Mouse (Mus musculus) large intestine, adult 2 months (tissue): ENCODE measurements around the gene Psmd9. TPM values are rescaled to one million over a fixed set of nuclear protein-coding genes. Genes with fewer than 3 reads are reported as not detected.
"Not testable (repeated sequence)": the region's sequence is repeated elsewhere in the genome, so short reads cannot be mapped to it uniquely, and the experiment has no call there.

Experiments used
- DNase-seq: peaks from one replicate; pipeline ENCODE4 v3.0.0-alpha.2; 2012; ENCODE audit warnings: low read depth, low spot score
- WGBS: fragments of 180-500 bp; shearing (Covaris S2); methylation state at CpG from one replicate; pipeline ENCODE4 v1.1.7; 2018; 5-methylcytosine and 5-hydroxymethylcytosine counted together
- polyA plus RNA-seq: library from polyadenylated mRNA; depleted of rRNA; stranded (reverse); fragments of >200 nt; gene quantifications from 2 replicates; pipeline ENCODE4 v1.2.3, GENCODE M21; 2012

Psmd9 gene
- polyA plus RNA-seq, 1 experiment: 22.0 TPM

GRCm38 (mm10) chr5:123182651-123183050 is 13.4 kb downstream of the Psmd9 start, which contains the start of gene Hpd:
TSS of gene Hpd (minus strand) at chr5:123182727.
- peak; percentile 29 for DNase-seq
- WGBS: 54% methylated on average over 10 of the region's 10 CpGs

DNA sequence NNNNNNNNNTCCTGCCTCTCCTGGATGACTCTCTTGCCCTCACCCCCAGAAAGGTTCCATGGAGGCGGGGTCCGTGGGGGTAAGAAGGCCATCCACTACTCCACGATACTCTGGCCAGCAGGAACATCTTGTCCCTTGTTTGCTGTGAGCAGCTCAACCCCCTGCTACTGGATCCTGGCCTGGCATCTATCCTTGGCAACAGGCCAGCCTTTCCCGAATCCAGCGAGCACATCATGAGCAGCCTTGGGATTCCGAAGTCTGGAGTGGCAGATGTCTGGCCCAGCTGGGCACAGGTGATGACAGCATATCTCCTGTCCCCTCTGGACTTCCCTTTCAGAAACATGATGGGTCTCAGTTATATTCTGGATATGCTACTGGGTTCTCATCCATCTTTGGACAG is 16.8 kb downstream of the Psmd9 start:
- no peak for DNase-seq
- WGBS: 38% methylated on average over 6 of the region's 6 CpGs

- no peak for DNase-seq
- 77% methylated on average over 3 of the region's 3 CpGs for whole genome bisulfite sequencing
Observed at GRCm38 (mm10) chr5:123187306-123187705, 18.1 kb downstream of the Psmd9 start.

DNA sequence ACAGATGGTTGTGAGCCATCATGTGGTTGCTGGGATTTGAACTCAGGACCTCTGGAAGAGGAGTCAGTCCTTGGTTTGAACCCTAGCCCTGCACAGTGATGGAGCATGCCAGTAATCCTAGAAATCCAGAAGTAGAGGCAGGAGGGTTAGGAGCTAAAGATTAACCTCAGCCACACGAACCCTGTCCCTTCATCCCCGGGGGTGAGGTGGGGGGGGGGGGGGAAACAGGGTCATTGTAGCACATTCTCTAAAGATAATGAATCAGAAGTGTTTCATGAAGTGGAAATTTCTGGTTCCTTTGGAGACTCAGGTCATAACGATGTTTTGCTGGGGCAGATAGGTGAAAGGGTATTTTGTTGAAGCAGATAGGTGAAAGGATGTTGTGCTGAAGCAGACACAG is 21.7 kb downstream of the Psmd9 start:
- no peak for DNase-seq
- WGBS: 63% methylated on average over 3 of the region's 3 CpGs

GRCm38 (mm10) chr5:123191427-123191826 is 22.2 kb downstream of the Psmd9 start:
- no peak for DNase-seq
- WGBS: 65% methylated on average over 6 of the region's 6 CpGs

GRCm38 (mm10) chr5:123192606-123193150 is 23.5 kb downstream of the Psmd9 start:
- no peak for DNase-seq
- WGBS: 54% methylated on average over 9 of the region's 9 CpGs

- 45% methylated on average over 5 of the region's 5 CpGs for WGBS
- no peak for DNase-seq
Observed at GRCm38 (mm10) chr5:123193436-123193835, 24.2 kb downstream of the Psmd9 start.

- 85% methylated on average over 6 of the region's 6 CpGs for WGBS
- DNase-seq: no peak
Observed at GRCm38 (mm10) chr5:123194856-123195255, 25.6 kb downstream of the Psmd9 start.

GRCm38 (mm10) chr5:123195500-123196000 is 26.3 kb downstream of the Psmd9 start:
- no peak for DNase-seq
- WGBS: 90% methylated on average over 16 of the region's 16 CpGs

- 47% methylated on average over 4 of the region's 4 CpGs for WGBS
- DNase-seq: no peak
Observed at GRCm38 (mm10) chr5:123196746-123197145, 27.5 kb downstream of the Psmd9 start.

GRCm38 (mm10) chr5:123198523-123198922 is 29.3 kb downstream of the Psmd9 start:
- WGBS: 94% methylated on average over 4 of the region's 4 CpGs

DNA sequence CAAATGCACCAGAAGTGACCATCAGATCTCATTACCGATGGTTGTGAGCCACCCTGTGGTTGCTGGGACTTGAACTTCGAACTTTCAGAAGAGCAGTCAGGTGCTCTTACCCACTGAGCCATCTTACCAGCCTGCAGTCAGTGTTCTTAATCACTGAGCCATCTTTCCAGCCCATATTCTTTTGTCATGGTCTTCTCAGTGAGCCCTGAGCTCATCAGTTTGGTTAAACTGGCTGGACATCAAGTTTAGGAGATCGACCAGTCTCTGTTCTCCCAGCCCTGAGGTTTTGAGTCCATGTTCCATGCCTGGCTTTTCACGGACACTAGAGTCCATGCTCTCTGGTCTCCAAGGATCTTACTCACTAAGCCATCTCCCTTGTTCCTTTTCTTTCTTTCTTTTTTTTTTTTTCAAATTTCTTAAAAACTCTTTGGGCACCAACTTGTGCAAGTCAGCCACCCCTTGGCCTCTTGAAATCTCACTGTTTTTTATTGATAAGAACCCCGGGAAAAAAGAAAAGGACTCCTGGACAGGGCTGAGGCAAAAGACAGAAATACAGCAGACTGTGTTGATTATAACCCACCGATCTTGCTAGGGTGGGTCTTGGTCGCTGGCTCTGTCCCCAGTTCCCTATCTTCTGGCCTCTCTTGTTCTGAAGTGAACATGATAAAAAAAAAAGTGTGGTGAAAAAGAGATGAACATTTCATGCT is 31.8 kb downstream of the Psmd9 start:
- DNase-seq: not testable (repeated sequence)
- WGBS: 80% methylated on average over 6 of the region's 7 CpGs

More at GRCm38 (mm10) chr5:123198523-123198922, 29.3 kb downstream of the Psmd9 start:
- DNase-seq: no peak

- no peak for DNase-seq
Observed at GRCm38 (mm10) chr5:123201523-123201892, 32.3 kb downstream of the Psmd9 start.

DNA sequence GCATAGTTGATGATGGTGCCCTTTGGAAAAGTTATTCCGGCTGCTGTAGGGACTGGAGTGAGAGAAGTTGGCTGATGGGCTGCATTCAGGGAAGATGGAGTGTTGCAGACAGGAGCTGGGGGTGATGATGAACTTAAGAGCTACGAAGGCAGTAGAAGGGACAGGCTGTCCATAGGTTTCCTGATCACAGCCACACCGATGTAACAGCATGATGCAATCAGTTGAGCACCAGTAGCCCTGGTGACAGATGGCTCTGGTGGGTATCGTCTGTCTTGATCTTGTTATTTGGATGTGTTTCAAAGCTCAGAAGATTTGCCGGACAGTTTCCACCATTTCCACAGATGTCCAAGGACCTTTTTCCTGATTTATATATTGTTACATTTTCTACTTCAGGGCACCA is 32.8 kb downstream of the Psmd9 start:
- DNase-seq: no peak
- 81% methylated on average over 5 of the region's 5 CpGs for WGBS

More at GRCm38 (mm10) chr5:123201523-123201892, 32.3 kb downstream of the Psmd9 start:
- WGBS: 48% methylated on average over 7 of the region's 7 CpGs

- DNase-seq: not testable (repeated sequence)
- WGBS: 36% methylated on average over 4 of the region's 4 CpGs
Observed at GRCm38 (mm10) chr5:123202771-123203170, 33.6 kb downstream of the Psmd9 start.

DNA sequence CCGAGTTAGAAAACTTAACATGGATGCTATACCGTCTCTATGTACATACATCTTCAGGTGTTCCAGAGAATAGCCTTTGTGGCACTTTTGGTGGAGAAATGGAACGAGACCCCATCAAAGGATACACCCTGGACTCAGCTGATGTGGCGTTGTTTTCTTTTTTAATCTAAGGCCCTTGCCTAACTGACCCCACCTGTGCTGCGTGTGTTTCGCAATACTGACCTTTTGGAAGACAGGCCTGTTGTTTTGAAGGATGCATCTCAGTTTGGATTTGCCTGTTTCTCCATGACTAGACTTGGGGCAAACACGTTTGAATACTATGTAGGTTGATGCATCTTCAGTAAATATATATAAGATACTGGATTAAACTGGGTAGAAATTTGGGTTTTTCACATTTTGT is 34.4 kb downstream of the Psmd9 start:
- DNase-seq: not testable (repeated sequence)
- 74% methylated on average over 7 of the region's 7 CpGs for WGBS

DNA sequence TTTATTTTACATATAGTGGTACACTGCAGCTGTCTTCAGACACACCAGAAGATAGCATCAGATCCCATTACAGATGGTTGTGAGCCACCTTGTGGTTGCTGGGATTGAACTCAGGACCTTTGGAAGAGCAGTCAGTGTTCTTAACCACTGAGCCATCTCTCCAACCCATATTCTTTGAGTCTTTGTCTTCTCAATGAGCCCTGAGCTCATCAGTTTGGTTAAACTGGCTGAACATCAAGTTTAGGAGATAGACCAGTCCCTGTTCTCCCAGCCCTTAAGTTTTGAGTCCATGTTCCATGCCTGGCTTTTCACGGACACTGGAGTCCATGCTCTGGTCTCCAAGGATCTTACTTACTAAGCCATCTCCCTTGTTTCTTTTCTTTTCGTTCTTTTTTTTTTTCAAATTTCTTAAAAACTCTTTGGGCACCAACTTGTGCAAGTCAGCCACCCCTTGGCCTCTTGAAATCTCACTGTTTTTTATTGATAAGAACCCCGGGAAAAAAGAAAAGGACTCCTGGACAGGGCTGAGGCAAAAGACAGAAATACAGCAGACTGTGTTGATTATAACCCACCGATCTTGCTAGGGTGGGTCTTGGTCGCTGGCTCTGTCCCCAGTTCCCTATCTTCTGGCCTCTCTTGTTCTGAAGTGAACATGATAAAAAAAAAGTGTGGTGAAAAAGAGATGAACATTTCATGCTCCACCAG is 53.3 kb downstream of the Psmd9 start:
- DNase-seq: not testable (repeated sequence)
- 83% methylated on average over 5 of the region's 5 CpGs for WGBS

DNA sequence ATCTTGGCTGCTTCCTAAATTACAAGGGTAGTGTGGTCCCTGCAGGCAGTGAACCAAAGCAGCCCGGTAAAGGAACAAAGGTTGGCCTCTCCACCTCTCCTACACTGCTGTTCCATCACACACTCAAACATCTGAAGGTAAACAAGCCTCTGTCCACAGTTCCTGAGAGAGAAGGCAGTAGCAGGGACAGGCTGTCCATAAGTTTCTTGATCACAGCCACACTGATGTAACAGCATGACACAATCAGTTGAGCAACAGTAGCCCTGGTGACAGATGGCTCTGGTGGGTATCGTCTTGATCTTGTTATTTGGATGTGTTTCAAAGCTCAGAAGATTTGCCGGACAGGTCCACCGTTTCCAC is 53.8 kb downstream of the Psmd9 start:
- DNase-seq: no peak
- WGBS: 60% methylated on average over 4 of the region's 4 CpGs

DNA sequence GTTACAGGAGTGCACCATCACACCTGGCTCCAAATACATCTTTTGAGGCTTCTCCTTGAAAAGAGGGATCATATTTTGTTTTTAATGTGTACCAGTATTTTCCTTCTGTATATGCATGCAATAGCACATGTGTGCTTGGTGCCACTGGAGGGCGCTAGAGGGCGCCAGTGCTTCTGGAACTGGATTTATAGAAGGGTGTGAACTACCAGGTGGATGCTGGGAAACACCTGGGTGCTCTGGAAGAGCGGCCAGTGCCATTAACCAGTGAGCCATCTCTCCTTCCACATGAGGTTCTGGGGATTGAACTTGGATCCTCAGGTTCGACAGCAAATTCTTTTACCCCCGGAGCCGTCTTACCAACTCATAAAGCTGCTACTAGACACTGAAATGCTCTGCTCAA is 54.6 kb downstream of the Psmd9 start:
- DNase-seq: not testable (repeated sequence)
- 52% methylated on average over 6 of the region's 6 CpGs for WGBS

GRCm38 (mm10) chr5:123226851-123227250 is 57.6 kb downstream of the Psmd9 start:
- no peak for DNase-seq
- 69% methylated on average over 7 of the region's 7 CpGs for WGBS
